Mouse (Mus musculus) intestine, embryonic 14.5 days (tissue): ENCODE data around the gene Zfp3. TPM values are rescaled to one million over a fixed set of nuclear protein-coding genes. Genes with fewer than 3 reads are reported as not detected.
A peak's percentile ranks its signal among the peaks of the same experiment; 100 is the strongest.

Experiments
- ATAC-seq: fragments of 200-750 bp; cut with Nextera tagmentation; replicated peaks from 2 replicates; pipeline ENCODE4 v1.8.0; 2017; ENCODE audit warnings: low read depth, moderate number of reproducible peaks, moderate TSS enrichment, moderate library complexity; ENCODE audit not compliant: low FRiP score, low TSS enrichment
- DNase-seq: peaks from one replicate; pipeline ENCODE4 v3.0.0-alpha.2; 2018; ENCODE audit warnings: low spot score
- H3K27ac ChIP-seq: fragments of 300-500 bp; sonication (generic); 2 replicates; pipeline ENCODE4 v1.5.1; 2014; ENCODE audit warnings: low read depth, mild to moderate bottlenecking, control low read depth
- H3K27me3 ChIP-seq: fragments of 300-500 bp; sonication (generic); replicated peaks from 2 replicates; pipeline ENCODE4 v1.6.1; 2014; ENCODE audit warnings: low read length, control low read depth; ENCODE audit not compliant: control insufficient read depth, insufficient read depth
- H3K36me3 ChIP-seq: fragments of 300-500 bp; sonication (generic); 2 replicates; pipeline ENCODE4 v1.6.1; 2014; ENCODE audit warnings: low read length, control low read depth; ENCODE audit not compliant: control insufficient read depth, insufficient read depth
- H3K4me1 ChIP-seq: fragments of 300-500 bp; sonication (generic); replicated peaks from 2 replicates; pipeline ENCODE4 v1.6.1; 2014; ENCODE audit warnings: low read length, control low read depth, mixed read lengths; ENCODE audit not compliant: control insufficient read depth, insufficient read depth
- H3K4me2 ChIP-seq: fragments of 300-500 bp; sonication (generic); 2 replicates; pipeline ENCODE4 v1.6.1; 2014; ENCODE audit warnings: low read length
- H3K4me3 ChIP-seq: fragments of 300-500 bp; sonication (generic); 2 replicates; pipeline ENCODE4 v1.5.1; 2014; ENCODE audit warnings: low read depth, low read length, control low read depth, mixed read lengths
- H3K9ac ChIP-seq: fragments of 300-500 bp; sonication (generic); 2 replicates; pipeline ENCODE4 v1.6.1; 2014; ENCODE audit warnings: mild to moderate bottlenecking, low read length
- H3K9me3 ChIP-seq: fragments of 300-500 bp; sonication (generic); 2 replicates; pipeline ENCODE4 v1.6.1; 2016; ENCODE audit warnings: low read length, control low read depth; ENCODE audit not compliant: control insufficient read depth
- WGBS: fragments of 180-500 bp; shearing (Covaris S2); extraction: QIAGEN DNeasy Blood & Tissue Kit; methylation state at CpG from one replicate; pipeline ENCODE4 v1.1.7; 2014; 5-methylcytosine and 5-hydroxymethylcytosine counted together
- polyA plus RNA-seq: library from polyadenylated mRNA; unstranded; fragments of >200 nt; fragmentation: Nextera tagmentation; extraction: Ambion mirVana; gene quantifications from 2 replicates; pipeline ENCODE4 v1.2.1, GENCODE M21; 2014

The Zfp3 gene
- polyA plus RNA-seq, 1 experiment from 2014 or later, result 6.1 TPM

DNA sequence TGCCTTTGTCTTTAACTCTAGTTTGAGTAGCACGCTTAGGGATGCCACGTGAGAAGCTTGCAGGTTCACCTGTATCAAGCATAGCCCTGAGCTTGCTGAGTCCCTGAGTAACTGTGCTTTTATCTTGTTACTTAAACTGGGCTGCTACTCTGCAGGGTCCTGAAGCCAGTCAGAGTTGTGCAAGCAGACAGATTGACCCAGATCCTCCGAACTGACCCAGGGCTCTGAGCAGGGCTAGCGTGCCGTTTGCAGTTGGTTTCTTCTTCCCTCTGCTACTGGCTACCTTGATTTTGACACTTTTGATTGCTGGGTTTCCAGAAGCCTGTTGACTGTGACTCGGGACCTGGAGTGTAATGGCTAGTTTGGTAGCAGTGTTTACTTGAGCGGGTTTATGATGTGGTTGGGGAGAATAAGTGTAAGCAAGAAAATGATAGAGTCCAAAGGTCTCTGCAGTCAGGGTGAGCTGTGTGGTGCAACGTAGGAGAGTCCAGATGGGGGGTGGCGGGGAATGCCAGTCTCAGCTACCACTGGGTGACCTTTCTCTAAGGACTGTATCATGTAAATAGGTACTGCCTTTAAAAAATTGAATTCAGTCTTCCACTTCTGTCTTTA is 33.5 kb upstream of the Zfp3 start:
- peaks cover 42% of the 10 kb centered on the region for H3K36me3 ChIP-seq
- no peak for DNase-seq
- no peaks in the 10 kb centered on the region for H3K27me3 ChIP-seq
- WGBS, result 62% methylated on average over 9 of the region's 9 CpGs
- H3K4me1 ChIP-seq, result no peaks in the 10 kb centered on the region
- H3K27ac ChIP-seq, result no peak overlapping the region
- H3K4me3 ChIP-seq, result no peak overlapping the region
- no peak overlapping the region for H3K4me2 ChIP-seq
- H3K9me3 ChIP-seq, result no peaks in the 10 kb centered on the region
- ATAC-seq, result 0 out of 2 replicates have a peak, but pooled peaks have one; percentile 29
- no peak overlapping the region for H3K9ac ChIP-seq

DNA sequence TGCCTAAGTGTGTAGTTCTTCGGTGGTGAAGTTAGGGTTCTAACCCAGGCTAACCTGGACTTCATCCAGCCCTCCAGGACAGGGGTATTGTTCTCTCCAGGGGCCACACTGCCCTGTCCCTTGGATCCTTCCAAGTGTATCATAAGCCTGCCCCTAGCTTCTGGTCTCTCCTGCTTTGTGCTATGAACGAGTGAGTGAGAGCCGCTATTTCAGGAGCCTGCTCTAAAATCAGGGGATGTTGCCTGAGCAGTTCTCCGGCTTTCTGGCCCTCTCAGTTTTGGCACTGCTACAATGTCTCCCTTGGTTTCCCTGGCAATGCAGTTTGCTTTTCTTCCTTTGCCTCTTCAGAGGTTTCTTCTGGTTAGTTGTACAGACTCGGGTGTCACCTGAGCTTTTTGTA is 32.8 kb upstream of the Zfp3 start:
- WGBS, result 74% methylated on average over 5 of the region's 5 CpGs
- H3K36me3 ChIP-seq, result peaks cover 36% of the 10 kb centered on the region
- DNase-seq (no peak), ATAC-seq (no peak)
- H3K27me3 ChIP-seq, result no peaks in the 10 kb centered on the region
- no peak overlapping the region for H3K9ac ChIP-seq
- no peak overlapping the region for H3K27ac ChIP-seq
- H3K4me1 ChIP-seq, result no peaks in the 10 kb centered on the region
- H3K4me3 ChIP-seq, result no peak overlapping the region
- H3K9me3 ChIP-seq, result no peaks in the 10 kb centered on the region
- no peak overlapping the region for H3K4me2 ChIP-seq

DNA sequence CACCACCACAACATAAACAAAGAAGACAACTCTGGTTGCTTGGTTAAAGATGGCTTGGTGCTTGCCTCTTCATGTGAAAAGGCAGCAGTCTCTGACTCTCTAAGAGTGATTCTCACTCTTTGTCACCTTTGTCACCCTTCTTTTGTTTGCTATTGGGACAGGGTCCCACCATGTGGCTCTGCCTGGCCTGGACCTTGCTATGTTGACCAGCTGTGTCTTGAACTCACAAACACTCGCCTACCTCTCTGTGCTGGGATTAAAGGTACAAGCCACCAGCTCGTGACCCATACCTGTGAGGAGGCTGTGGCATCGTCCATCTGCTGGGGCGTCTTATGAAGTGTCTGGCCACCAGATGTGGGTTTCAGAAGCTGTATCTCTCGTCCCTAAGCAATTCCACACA is 30.8 kb upstream of the Zfp3 start:
- H3K4me1 ChIP-seq, result no peaks in the 10 kb centered on the region
- 55% methylated on average over 5 of the region's 5 CpGs for WGBS

DNA sequence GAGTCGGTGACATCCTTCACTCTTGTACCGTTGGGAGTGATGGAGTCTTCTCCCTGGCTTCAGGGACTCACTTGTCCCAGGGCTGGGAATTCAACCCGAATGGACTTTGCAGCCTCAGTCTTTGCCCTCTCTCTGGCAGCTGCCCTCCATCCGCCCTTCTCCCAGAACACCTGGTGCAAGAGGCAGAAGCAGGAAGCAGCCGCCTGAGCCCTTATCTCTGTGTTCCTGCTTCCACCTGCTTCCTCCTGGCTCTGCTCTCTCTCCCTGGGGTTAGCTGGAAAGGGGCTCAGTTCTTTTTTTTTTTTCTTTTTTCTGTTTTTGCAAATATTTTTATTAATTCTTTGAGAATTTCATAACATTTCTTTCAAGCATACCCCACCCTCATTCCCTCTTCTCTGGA is 26.3 kb upstream of the Zfp3 start:
- Histone ChIP-seq H3K36me3 (no peaks in the 10 kb centered on the region), H3K9me3 (no peaks in the 10 kb centered on the region), H3K9ac (no peak overlapping the region), H3K4me2 (no peak overlapping the region), H3K4me3 (no peak overlapping the region), H3K4me1 (no peaks in the 10 kb centered on the region), H3K27ac (no peak overlapping the region), H3K27me3 (no peaks in the 10 kb centered on the region)
- 0 out of 2 replicates have a peak, but pooled peaks have one; percentile 55 for ATAC-seq
- 55% methylated on average over 5 of the region's 5 CpGs for WGBS
- DNase-seq, result no peak

More for the DNA sequence above, 30.8 kb upstream of the Zfp3 start:
- H3K27ac ChIP-seq, result no peak overlapping the region
- DNase-seq (no peak), ATAC-seq (no peak)
- no peaks in the 10 kb centered on the region for H3K9me3 ChIP-seq
- H3K27me3 ChIP-seq, result no peaks in the 10 kb centered on the region
- no peak overlapping the region for H3K9ac ChIP-seq
- no peak overlapping the region for H3K4me2 ChIP-seq
- peaks cover 15% of the 10 kb centered on the region for H3K36me3 ChIP-seq
- no peak overlapping the region for H3K4me3 ChIP-seq

DNA sequence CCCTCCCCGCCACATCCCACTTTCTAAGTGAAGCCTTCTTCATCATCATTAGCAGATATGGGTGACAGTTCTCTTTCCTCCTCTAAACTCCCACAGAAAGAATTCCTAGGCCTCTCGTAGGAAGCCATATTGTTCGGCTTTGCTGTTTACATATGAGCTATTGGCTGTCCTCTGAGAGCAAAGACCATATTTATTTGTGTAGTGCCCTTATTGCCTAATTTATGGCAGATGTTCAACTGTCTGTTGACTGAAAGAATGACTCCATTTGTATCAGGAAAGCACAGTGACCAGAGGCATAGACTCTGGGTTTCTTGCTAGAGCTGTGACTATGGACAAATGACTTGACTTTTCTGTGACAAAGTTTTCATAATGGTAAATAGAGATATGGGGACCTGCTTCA is 22.4 kb upstream of the Zfp3 start:
- Histone ChIP-seq H3K4me3 (no peak overlapping the region), H3K9me3 (no peaks in the 10 kb centered on the region), H3K27ac (no peak overlapping the region), H3K9ac (no peak overlapping the region), H3K36me3 (no peaks in the 10 kb centered on the region), H3K4me1 (no peaks in the 10 kb centered on the region), H3K27me3 (no peaks in the 10 kb centered on the region), H3K4me2 (no peak overlapping the region)
- WGBS, result 77% methylated on average over 3 of the region's 3 CpGs
- ATAC-seq, result no peak
- no peak for DNase-seq

DNA sequence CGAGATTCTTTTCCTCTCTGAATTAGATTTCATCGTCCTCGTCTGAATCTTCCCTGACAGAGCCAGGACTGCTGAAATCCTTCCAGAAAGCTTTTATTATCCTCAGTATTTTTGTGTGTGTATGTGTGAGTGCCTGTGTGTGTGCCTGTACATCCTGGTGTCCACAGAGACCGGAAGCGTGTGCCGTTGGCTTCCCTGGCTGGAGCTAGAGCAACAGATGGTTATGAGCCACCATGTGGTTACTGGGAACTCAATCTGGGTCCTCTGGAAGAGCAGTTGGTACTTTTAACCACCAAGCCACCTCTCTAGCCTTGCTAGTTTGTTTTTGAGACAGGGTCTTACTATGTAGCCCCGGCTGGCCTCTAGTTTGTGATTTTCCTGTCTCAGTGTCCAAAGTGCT is 21.9 kb upstream of the Zfp3 start:
- Histone ChIP-seq H3K27ac (no peak overlapping the region), H3K4me3 (no peak overlapping the region), H3K4me1 (no peaks in the 10 kb centered on the region), H3K9ac (no peak overlapping the region), H3K27me3 (no peaks in the 10 kb centered on the region), H3K9me3 (no peaks in the 10 kb centered on the region), H3K36me3 (no peaks in the 10 kb centered on the region), H3K4me2 (no peak overlapping the region)
- DNase-seq (no peak), ATAC-seq (no peak)
- WGBS, result 87% methylated on average over 7 of the region's 7 CpGs

DNA sequence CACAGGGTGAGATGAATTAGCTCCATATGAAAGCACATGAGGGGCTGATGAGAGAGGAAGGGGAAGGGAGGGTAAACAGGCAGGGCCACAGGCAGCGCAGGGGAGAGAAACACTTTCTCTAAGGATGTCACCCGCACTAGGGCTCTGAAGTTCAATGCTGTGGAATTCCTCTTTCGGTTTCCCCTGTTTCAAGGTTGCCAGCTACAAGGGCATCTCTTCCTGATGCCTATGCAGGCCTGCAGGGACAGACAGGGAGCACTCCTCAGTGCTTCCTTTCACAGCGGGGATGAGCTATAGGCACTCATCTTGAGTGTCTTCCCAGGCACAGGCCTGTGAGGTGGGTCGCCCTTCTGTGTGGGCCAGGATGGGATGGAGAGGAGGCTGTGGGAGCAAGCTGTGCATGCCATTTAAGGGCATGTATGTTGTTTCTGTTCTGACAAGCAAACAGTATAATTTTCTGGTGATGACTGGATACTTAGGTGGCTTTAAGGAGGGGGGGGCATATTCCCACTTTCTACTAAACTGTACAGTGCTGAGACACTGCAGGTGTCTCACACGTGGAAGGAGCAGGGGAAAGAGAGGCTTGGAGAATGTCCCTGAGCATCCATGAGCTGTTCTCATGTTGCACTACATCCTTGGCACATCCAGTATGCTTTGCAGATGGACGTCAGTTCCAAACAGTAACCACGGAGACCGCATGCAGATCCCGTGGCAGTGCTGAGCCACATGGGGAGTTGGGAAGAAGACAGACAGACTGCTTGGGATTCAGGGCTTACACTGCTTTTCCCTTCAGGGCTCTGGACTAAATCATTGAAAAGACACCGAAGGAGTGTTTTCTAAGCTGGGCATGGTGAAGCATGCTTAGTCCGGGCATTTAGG is 21.2 kb upstream of the Zfp3 start:
- Histone ChIP-seq H3K9ac (no peak overlapping the region), H3K27ac (no peak overlapping the region), H3K9me3 (no peaks in the 10 kb centered on the region), H3K4me3 (no peak overlapping the region), H3K4me1 (no peaks in the 10 kb centered on the region), H3K36me3 (no peaks in the 10 kb centered on the region), H3K4me2 (no peak overlapping the region), H3K27me3 (no peaks in the 10 kb centered on the region)
- 78% methylated on average over 12 of the region's 12 CpGs for WGBS
- no peak for DNase-seq
- no peak for ATAC-seq

DNA sequence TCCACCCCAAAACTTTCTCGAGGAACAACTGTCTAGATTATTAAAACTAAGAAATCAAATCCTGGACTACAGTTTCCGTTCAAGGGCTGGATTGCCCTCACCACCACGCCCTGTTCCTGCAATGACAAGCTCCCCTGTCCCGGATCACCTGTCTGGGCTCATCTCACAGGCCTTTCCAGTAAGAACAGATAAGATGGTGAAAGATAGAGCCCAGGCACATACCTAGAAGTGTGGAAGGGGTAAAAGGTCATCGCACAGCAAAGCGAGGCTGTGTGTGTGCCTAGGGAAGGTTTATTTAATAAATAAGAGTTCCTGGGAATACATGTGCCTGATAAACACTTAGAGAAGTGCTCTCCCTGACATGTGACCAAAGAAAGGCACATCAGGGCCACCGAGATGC is 18.4 kb upstream of the Zfp3 start:
- 74% methylated on average over 7 of the region's 7 CpGs for WGBS
- H3K27ac ChIP-seq, result no peak overlapping the region
- no peaks in the 10 kb centered on the region for H3K4me1 ChIP-seq
- DNase-seq (no peak), ATAC-seq (no peak)
- no peaks in the 10 kb centered on the region for H3K27me3 ChIP-seq
- H3K9me3 ChIP-seq, result peaks cover 6% of the 10 kb centered on the region
- no peak overlapping the region for H3K4me3 ChIP-seq
- no peak overlapping the region for H3K4me2 ChIP-seq
- H3K9ac ChIP-seq, result no peak overlapping the region
- H3K36me3 ChIP-seq, result no peaks in the 10 kb centered on the region
